ENCODE assay signal across 17 mouse cellular contexts in genomic region chr2:142803760-142804448, GRCm38 (mm10).
"Had no signal": no experiment of that assay in that cellular context is flagged by ENCODE, and none has a peak within 500 bp of the region (broad histone marks: within the 10 kb centered on the region; RNA-seq: fewer than 3 reads in every experiment).

No protein-coding gene starts in this region.

- H3K36me3 ChIP-seq: hindbrain, embryonic 13.5 days; limb, embryonic 10.5 days; liver, embryonic 15.5 days; lung, embryonic 15.5 days; midbrain, embryonic 12.5 days; neural tube, embryonic 13.5 days; stomach, embryonic 15.5 days had no signal

- H3K9me3 ChIP-seq: hindbrain, embryonic 13.5 days; limb, embryonic 10.5 days; liver, embryonic 15.5 days; lung, embryonic 15.5 days; megakaryocyte, embryonic 14.5 days; midbrain, embryonic 12.5 days; neural tube, embryonic 13.5 days; stomach, embryonic 15.5 days had no signal

- H3K27ac ChIP-seq: hindbrain, embryonic 13.5 days; hindbrain, postnatal 0 days; left cerebral cortex, adult 2 months; limb, embryonic 10.5 days; liver, embryonic 15.5 days; lung, embryonic 15.5 days; macrophage; midbrain, embryonic 12.5 days; neural tube, embryonic 13.5 days; stomach, embryonic 15.5 days had no signal

- H3K4me2 ChIP-seq: hindbrain, embryonic 13.5 days; liver, embryonic 15.5 days; lung, embryonic 15.5 days; midbrain, embryonic 12.5 days; neural tube, embryonic 13.5 days; stomach, embryonic 15.5 days had no signal

- H3K4me1 ChIP-seq: hindbrain, embryonic 13.5 days; limb, embryonic 10.5 days; liver, embryonic 15.5 days; lung, embryonic 15.5 days; megakaryocyte, embryonic 14.5 days; midbrain, embryonic 12.5 days; neural tube, embryonic 13.5 days; stomach, embryonic 15.5 days had no signal

- DNase-seq: lung, postnatal 14 days; retina, postnatal 1 day; right cerebral cortex, postnatal 4 days; thymus, adult 2 months; thymus, postnatal 25 days had no signal

- H3K27me3 ChIP-seq: hindbrain, embryonic 13.5 days; liver, embryonic 15.5 days; lung, embryonic 15.5 days; megakaryocyte, embryonic 14.5 days; midbrain, embryonic 12.5 days; neural tube, embryonic 13.5 days; stomach, embryonic 15.5 days had no signal

- ATAC-seq: hindbrain, postnatal 0 days; midbrain, embryonic 16.5 days had no signal

- H3K9ac ChIP-seq: hindbrain, embryonic 13.5 days; liver, embryonic 15.5 days; lung, embryonic 15.5 days; midbrain, embryonic 12.5 days; neural tube, embryonic 13.5 days; stomach, embryonic 15.5 days had no signal

- H3K4me3 ChIP-seq: hindbrain, embryonic 13.5 days; left cerebral cortex, adult 2 months; limb, embryonic 10.5 days; liver, embryonic 15.5 days; lung, embryonic 15.5 days; megakaryocyte, embryonic 14.5 days; midbrain, embryonic 12.5 days; neural tube, embryonic 13.5 days; stomach, embryonic 15.5 days had no signal
